Mouse (Mus musculus): Measurements from ENCODE around the gene Alox8. TPM values are rescaled to one million over a fixed set of nuclear protein-coding genes. Genes with fewer than 3 reads are reported as not detected.
A peak's percentile ranks its signal among the peaks of the same experiment; 100 is the strongest.

Alox8 gene
- 0.08 and 0.11 TPM in 2 replicates for polyA plus RNA-seq (2014; fragmentation: Nextera tagmentation; extraction: Ambion mirVana)

- no peak within 1 kb of the TSS for H3K27ac ChIP-seq (ENCODE audit: low read depth, low read length)
- H3K9ac ChIP-seq (ENCODE audit: low read length): peak within 1 kb of the TSS; percentile 20
- H3K4me1 ChIP-seq (replicated peaks; ENCODE audit: control insufficient read depth, insufficient read depth, low read length): 0 out of 2 replicates have a peak, but pooled peaks cover 3% of the 10 kb centered on the region
- H3K36me3 ChIP-seq (ENCODE audit: control insufficient read depth, insufficient read depth, low read length): no peaks in the 10 kb centered on the region
- ATAC-seq (replicated peaks; ENCODE audit: low FRiP score) (no peak), DNase-seq (ENCODE audit: low spot score) (peak; percentile 44)
- H3K4me3 ChIP-seq (ENCODE audit: low read depth, low read length): peak within 1 kb of the TSS; percentile 15; the same call in 1 of the 2 replicates
- H3K9me3 ChIP-seq (ENCODE audit: control insufficient read depth, low read length): no peaks in the 10 kb centered on the region
- peak within 1 kb of the TSS; percentile 37; the same call in 1 of the 2 replicates for H3K4me2 ChIP-seq (ENCODE audit: low read depth, low read length, severe bottlenecking)
- WGBS: 31% methylated on average over 6 of the region's 6 CpGs
- H3K27me3 ChIP-seq (ENCODE audit: control insufficient read depth, insufficient read depth, low read length): peaks cover 19% of the 10 kb centered on the region
Observed at GRCm38 (mm10) chr11:69197743-69198142, at the start of gene Alox8. Gene Alox8, minus strand, starts transcription at chr11:69197843.

DNA sequence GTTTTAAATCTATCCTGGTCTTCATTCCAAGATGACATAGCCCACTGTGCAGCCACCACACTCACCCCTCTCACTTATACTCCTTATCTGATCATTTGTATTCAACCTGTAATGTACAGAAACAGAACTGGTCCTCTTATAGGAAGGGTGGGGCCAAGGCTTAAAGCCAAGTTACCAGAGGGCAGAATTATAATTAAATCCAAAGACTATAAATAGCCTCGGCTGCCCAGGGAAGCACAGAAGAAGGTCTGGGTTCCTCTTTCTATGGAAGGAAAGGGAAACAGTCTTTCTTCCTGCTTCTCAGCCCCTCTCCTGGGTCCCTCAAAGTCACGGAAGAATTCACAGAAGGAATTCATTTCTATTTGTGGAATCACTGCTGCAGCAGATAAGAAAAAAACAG lies 48.0 kb upstream of the Alox8 start:
- Histone ChIP-seq H3K9me3 (ENCODE audit: control insufficient read depth, low read length) (no peaks in the 10 kb centered on the region), H3K27ac (ENCODE audit: low read depth, low read length) (no peak overlapping the region), H3K4me2 (ENCODE audit: low read depth, low read length, severe bottlenecking) (no peak overlapping the region), H3K36me3 (ENCODE audit: control insufficient read depth, insufficient read depth, low read length) (no peaks in the 10 kb centered on the region), H3K4me1 (replicated peaks; ENCODE audit: control insufficient read depth, insufficient read depth, low read length) (no peaks in the 10 kb centered on the region), H3K4me3 (ENCODE audit: low read depth, low read length) (no peak overlapping the region), H3K9ac (ENCODE audit: low read length) (no peak overlapping the region), H3K27me3 (ENCODE audit: control insufficient read depth, insufficient read depth, low read length) (no peaks in the 10 kb centered on the region)
- ATAC-seq (replicated peaks; ENCODE audit: low FRiP score): no peak
- no peak for DNase-seq (ENCODE audit: low spot score)
- 55% methylated on average over 2 of the region's 2 CpGs for WGBS

DNA sequence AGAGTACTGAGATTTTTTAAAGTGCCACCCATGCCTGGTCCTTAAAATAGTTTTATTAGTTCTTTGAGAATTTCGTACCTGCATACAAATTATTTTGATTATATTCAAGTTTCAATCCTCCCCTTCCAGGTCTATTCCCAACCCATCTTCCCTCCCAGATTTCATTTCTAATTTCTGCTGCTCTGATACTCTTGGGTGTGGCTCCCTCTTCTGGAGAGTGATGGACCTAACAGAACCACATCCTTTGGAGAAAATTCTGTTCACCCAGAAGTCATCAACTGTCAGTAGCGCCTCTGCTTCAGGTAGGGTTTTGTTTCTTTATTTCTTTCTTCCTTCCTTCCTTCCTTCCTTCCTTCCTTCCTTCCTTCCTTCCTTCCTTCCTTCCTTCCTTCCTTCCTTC lies 47.3 kb upstream of the Alox8 start:
- Histone ChIP-seq H3K4me1 (replicated peaks; ENCODE audit: control insufficient read depth, insufficient read depth, low read length) (no peaks in the 10 kb centered on the region), H3K27ac (ENCODE audit: low read depth, low read length) (no peak overlapping the region), H3K9ac (ENCODE audit: low read length) (no peak overlapping the region), H3K4me2 (ENCODE audit: low read depth, low read length, severe bottlenecking) (no peak overlapping the region), H3K9me3 (ENCODE audit: control insufficient read depth, low read length) (no peaks in the 10 kb centered on the region), H3K4me3 (ENCODE audit: low read depth, low read length) (no peak overlapping the region), H3K27me3 (ENCODE audit: control insufficient read depth, insufficient read depth, low read length) (no peaks in the 10 kb centered on the region), H3K36me3 (ENCODE audit: control insufficient read depth, insufficient read depth, low read length) (no peaks in the 10 kb centered on the region)
- ATAC-seq (replicated peaks; ENCODE audit: low FRiP score) (no peak), DNase-seq (ENCODE audit: low spot score) (no peak)
- 31% methylated on average over 2 of the region's 2 CpGs for WGBS

GRCm38 (mm10) chr11:69236926-69237260 lies 39.2 kb upstream of the Alox8 start, which contains the start of gene Gucy2e:
Gene Gucy2e, minus strand, starts transcription at chr11:69237036.
- Histone ChIP-seq H3K4me1 (replicated peaks; ENCODE audit: control insufficient read depth, insufficient read depth, low read length) (peaks cover 3% of the 10 kb centered on the region; the same call in 1 of the 2 replicates), H3K9ac (ENCODE audit: low read length) (peak within 1 kb of the TSS; percentile 60), H3K27ac (ENCODE audit: low read depth, low read length) (no peak within 1 kb of the TSS), H3K36me3 (ENCODE audit: control insufficient read depth, insufficient read depth, low read length) (no peaks in the 10 kb centered on the region), H3K27me3 (ENCODE audit: control insufficient read depth, insufficient read depth, low read length) (peaks cover 25% of the 10 kb centered on the region), H3K4me2 (ENCODE audit: low read depth, low read length, severe bottlenecking) (peak within 1 kb of the TSS; percentile 69), H3K9me3 (ENCODE audit: control insufficient read depth, low read length) (no peaks in the 10 kb centered on the region), H3K4me3 (ENCODE audit: low read depth, low read length) (peak within 1 kb of the TSS; percentile 46)
- WGBS: 12% methylated on average over 13 of the region's 13 CpGs
- DNase-seq (ENCODE audit: low spot score) (no peak), ATAC-seq (replicated peaks; ENCODE audit: low FRiP score) (no peak)

- H3K9ac ChIP-seq (ENCODE audit: low read length): peak overlapping the region; percentile 60
- H3K27ac ChIP-seq (ENCODE audit: low read depth, low read length): no peak overlapping the region
- ATAC-seq (replicated peaks; ENCODE audit: low FRiP score) (0 out of 2 replicates have a peak, but pooled peaks have one; percentile 12), DNase-seq (ENCODE audit: low spot score) (peak; percentile 64)
- H3K4me2 ChIP-seq (ENCODE audit: low read depth, low read length, severe bottlenecking): peak overlapping the region; percentile 69
- peak overlapping the region; percentile 46 for H3K4me3 ChIP-seq (ENCODE audit: low read depth, low read length)
- peaks cover 25% of the 10 kb centered on the region for H3K27me3 ChIP-seq (ENCODE audit: control insufficient read depth, insufficient read depth, low read length)
- H3K36me3 ChIP-seq (ENCODE audit: control insufficient read depth, insufficient read depth, low read length): no peaks in the 10 kb centered on the region
- peaks cover 3% of the 10 kb centered on the region; the same call in 1 of the 2 replicates for H3K4me1 ChIP-seq (replicated peaks; ENCODE audit: control insufficient read depth, insufficient read depth, low read length)
- H3K9me3 ChIP-seq (ENCODE audit: control insufficient read depth, low read length): no peaks in the 10 kb centered on the region
- WGBS: 2% methylated on average over 51 of the region's 51 CpGs
Observed at GRCm38 (mm10) chr11:69236061-69236925, 38.6 kb upstream of the Alox8 start.

DNA sequence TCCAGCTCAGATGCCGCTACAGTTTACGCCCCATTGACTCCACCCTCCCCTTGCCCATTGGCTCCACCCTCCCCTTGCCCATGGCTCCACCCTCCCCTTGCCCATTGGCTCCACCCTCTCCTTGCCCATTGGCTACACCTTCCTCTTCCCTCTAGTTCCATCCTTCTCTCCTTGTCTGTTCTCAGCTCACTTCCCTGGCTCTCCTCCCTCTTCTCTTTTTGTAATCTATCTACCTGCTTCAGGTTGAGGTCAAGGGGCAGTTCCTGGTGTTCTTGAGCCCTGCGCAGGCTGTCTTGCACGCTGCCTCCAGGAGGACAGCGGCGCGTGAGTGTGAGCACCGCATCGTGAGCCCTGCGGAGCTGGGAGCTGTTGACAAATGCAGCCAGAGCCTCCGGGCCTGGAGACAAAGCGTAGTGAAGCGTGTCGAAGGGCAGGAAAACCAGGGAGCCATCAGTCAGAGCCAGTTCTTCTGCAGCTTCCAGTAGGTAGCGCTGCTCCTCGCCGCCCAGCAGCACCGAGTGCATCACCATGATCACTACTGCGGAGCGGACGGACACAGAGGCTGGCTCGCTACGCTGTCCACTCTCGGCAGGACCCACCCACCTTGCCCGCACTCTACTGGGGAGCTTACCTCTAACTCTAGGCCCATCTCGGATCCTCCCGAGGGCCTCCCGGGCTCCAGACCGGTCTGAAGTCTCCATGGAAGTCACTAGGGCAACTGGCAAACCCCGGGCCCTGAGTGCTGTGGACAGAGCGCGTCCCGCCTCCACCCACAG lies 37.8 kb upstream of the Alox8 start:
- Histone ChIP-seq H3K4me2 (ENCODE audit: low read depth, low read length, severe bottlenecking) (peak overlapping the region; percentile 69), H3K4me3 (ENCODE audit: low read depth, low read length) (peak overlapping the region; percentile 46), H3K27ac (ENCODE audit: low read depth, low read length) (no peak overlapping the region), H3K9ac (ENCODE audit: low read length) (peak overlapping the region; percentile 60), H3K9me3 (ENCODE audit: control insufficient read depth, low read length) (no peaks in the 10 kb centered on the region), H3K36me3 (ENCODE audit: control insufficient read depth, insufficient read depth, low read length) (no peaks in the 10 kb centered on the region), H3K27me3 (ENCODE audit: control insufficient read depth, insufficient read depth, low read length) (peaks cover 25% of the 10 kb centered on the region), H3K4me1 (replicated peaks; ENCODE audit: control insufficient read depth, insufficient read depth, low read length) (peaks cover 3% of the 10 kb centered on the region; the same call in 1 of the 2 replicates)
- WGBS: 2% methylated on average over 33 of the region's 33 CpGs
- peak; percentile 85 for ATAC-seq (replicated peaks; ENCODE audit: low FRiP score)
- DNase-seq (ENCODE audit: low spot score): peak; percentile 87

- H3K27ac ChIP-seq (ENCODE audit: low read depth, low read length): no peak overlapping the region
- no peak overlapping the region for H3K4me2 ChIP-seq (ENCODE audit: low read depth, low read length, severe bottlenecking)
- H3K27me3 ChIP-seq (ENCODE audit: control insufficient read depth, insufficient read depth, low read length): peaks cover 25% of the 10 kb centered on the region
- no peak overlapping the region for H3K9ac ChIP-seq (ENCODE audit: low read length)
- ATAC-seq (replicated peaks; ENCODE audit: low FRiP score) (no peak), DNase-seq (ENCODE audit: low spot score) (no peak)
- H3K4me1 ChIP-seq (replicated peaks; ENCODE audit: control insufficient read depth, insufficient read depth, low read length): peaks cover 3% of the 10 kb centered on the region; the same call in 1 of the 2 replicates
- H3K4me3 ChIP-seq (ENCODE audit: low read depth, low read length): no peak overlapping the region
- 70% methylated on average over 2 of the region's 2 CpGs for WGBS
- no peaks in the 10 kb centered on the region for H3K36me3 ChIP-seq (ENCODE audit: control insufficient read depth, insufficient read depth, low read length)
- H3K9me3 ChIP-seq (ENCODE audit: control insufficient read depth, low read length): no peaks in the 10 kb centered on the region
Observed at GRCm38 (mm10) chr11:69233141-69233540, 35.5 kb upstream of the Alox8 start.

- H3K36me3 ChIP-seq (ENCODE audit: control insufficient read depth, insufficient read depth, low read length): no peaks in the 10 kb centered on the region
- no peak overlapping the region for H3K9ac ChIP-seq (ENCODE audit: low read length)
- ATAC-seq (replicated peaks; ENCODE audit: low FRiP score) (no peak), DNase-seq (ENCODE audit: low spot score) (no peak)
- no peaks in the 10 kb centered on the region for H3K9me3 ChIP-seq (ENCODE audit: control insufficient read depth, low read length)
- WGBS: 79% methylated on average over 4 of the region's 4 CpGs
- H3K4me1 ChIP-seq (replicated peaks; ENCODE audit: control insufficient read depth, insufficient read depth, low read length): no peaks in the 10 kb centered on the region; the same call in 1 of the 2 replicates
- no peak overlapping the region for H3K4me2 ChIP-seq (ENCODE audit: low read depth, low read length, severe bottlenecking)
- H3K27me3 ChIP-seq (ENCODE audit: control insufficient read depth, insufficient read depth, low read length): peaks cover under 1% of the 10 kb centered on the region; the same call in 1 of the 2 replicates
- no peak overlapping the region for H3K4me3 ChIP-seq (ENCODE audit: low read depth, low read length)
- no peak overlapping the region for H3K27ac ChIP-seq (ENCODE audit: low read depth, low read length)
Observed at GRCm38 (mm10) chr11:69230420-69230819, 32.8 kb upstream of the Alox8 start.

All from forebrain, embryonic 11.5 days (tissue).